Mouse (Mus musculus) heart, embryonic 13.5 days (tissue): ENCODE measurements around the gene Pitx1. TPM values are rescaled to one million over a fixed set of nuclear protein-coding genes. Genes with fewer than 3 reads are reported as not detected.

Experiments used
- polyA plus RNA-seq: library from polyadenylated mRNA; unstranded; fragments of >200 nt; fragmentation: Nextera tagmentation; extraction: Ambion mirVana; gene quantifications from 2 replicates; pipeline ENCODE4 v1.2.1, GENCODE M21; 2015

Pitx1 gene
- polyA plus RNA-seq, 1 experiment from 2014 or later = 0.17 TPM

Other genes starting within 250 kb of the Pitx1 start
- gene B4galt7, start 236.3 kb downstream of the Pitx1 start, polyA plus RNA-seq = 20.6 and 21.2 TPM in 2 replicates
- 30.9 and 36.8 TPM in 2 replicates for gene Caml, start 213.2 kb downstream of the Pitx1 start, polyA plus RNA-seq
- 18.7 and 18.8 TPM in 2 replicates for gene Ddx46, start 201.2 kb downstream of the Pitx1 start, polyA plus RNA-seq
- gene B230219D22Rik, start 143.1 kb downstream of the Pitx1 start, polyA plus RNA-seq = 51.5 and 53.4 TPM in 2 replicates
- gene Txndc15, start 121.5 kb downstream of the Pitx1 start, polyA plus RNA-seq = 57.1 and 66.6 TPM in 2 replicates
- 52.2 and 54.9 TPM in 2 replicates for gene Pcbd2, start 108.8 kb downstream of the Pitx1 start, polyA plus RNA-seq
- 0.15 TPM in 2 replicates for gene Catsper3, start 51.6 kb downstream of the Pitx1 start, polyA plus RNA-seq